Mouse (Mus musculus) adrenal gland, postnatal 0 days (tissue): ENCODE data around the gene Zfp345. TPM values are rescaled to one million over a fixed set of nuclear protein-coding genes. Genes with fewer than 3 reads are reported as not detected.

Experiments used
- polyA plus RNA-seq: library from polyadenylated mRNA; unstranded; fragments of >200 nt; fragmentation: Nextera tagmentation; extraction: Ambion mirVana; gene quantifications from 2 replicates; pipeline ENCODE4 v1.2.1, GENCODE M21; 2015

Zfp345 gene
- 0.46 and 0.49 TPM in 2 replicates for polyA plus RNA-seq

DNA sequence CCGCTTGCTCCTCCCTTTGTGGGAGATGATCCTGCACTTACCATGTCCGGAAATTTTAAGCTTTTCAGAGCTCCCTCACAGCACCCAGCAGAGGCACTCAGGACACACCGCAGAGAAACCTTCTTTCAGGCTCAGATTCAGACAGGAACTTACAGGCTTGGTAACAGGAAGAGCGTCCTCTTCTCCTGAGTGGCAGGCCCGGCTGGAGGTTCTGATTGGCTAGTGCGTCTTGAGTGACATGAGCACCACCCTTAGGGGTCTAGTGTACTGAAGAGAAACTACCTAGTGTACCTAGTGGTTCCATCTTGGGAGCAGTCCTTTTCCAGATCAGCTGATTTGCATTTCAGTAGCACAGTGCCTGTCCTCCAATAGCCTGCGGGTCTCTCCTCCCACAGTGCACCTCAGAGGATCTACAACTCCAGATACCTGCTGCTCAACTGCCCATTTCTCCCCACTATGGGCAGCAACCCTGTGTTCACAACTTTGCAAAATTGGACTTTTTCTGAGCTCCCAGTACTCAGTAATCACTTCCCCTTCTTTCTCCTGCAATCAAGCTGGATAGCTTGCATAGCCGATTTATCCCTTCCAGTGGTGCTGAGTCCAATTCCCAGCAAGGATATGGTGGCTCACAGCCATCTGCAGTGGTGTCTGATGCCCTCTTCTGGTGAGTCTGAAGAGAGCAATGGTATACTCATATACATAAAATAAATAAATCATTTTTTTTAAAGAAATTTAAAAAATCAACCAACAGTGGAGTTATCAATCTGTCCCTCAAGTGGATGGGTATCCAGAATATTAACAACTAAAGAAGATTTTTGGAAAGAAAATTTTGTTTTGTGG lies at the start of gene Zfp345:
Zfp345 (minus strand) TSS at position 153 of the 840 bp plus-strand sequence.

DNA sequence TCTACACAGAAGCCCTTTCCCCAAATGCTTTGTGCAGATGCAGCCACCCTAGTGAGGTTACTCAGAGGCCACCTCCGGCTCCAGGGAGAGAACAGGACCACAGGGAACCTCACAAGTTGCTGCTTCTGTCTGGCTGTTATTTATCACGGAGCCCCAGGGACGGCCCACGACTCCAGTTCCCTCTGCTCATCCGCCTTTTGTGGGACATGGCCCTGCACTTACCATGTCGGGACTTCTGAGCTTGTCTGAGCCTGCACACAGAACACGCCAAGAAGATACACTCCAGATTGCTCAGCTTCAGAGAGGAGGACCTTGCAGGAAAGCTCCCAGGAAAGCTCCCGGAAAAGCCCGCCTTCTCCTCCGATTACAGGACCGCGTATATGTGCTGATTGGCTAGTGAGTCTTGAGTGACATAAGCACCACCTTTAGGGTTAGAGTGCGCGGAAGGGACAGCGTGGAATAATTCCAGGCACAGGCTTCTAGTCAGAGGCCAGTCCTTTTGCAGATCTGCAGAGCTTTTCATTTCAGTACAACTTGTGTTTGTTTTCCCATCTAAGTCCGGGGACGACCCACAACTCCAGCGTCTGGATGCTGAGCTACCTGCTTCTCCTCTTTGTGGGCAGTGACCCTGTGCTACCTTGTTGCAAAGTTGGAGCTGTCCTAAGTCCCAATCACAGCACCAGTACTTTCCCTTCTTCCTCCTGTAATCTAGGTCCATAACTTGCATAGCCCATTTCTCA lies 33.5 kb downstream of the Zfp345 start, which contains the start of gene Zfp442:
Zfp442 (minus strand) TSS at position 307 of the 740 bp plus-strand sequence.

Other genes with a start within 250 kb of the Zfp345 start
- gene Gm21994, start 229.5 kb downstream of the Zfp345 start, polyA plus RNA-seq = 4.1 and 4.4 TPM in 2 replicates
- 0.09 TPM in 1 of 2 replicates, not detected in the other for gene Gm14124, start 227.6 kb downstream of the Zfp345 start, polyA plus RNA-seq
- gene Gm10130, start 161.4 kb downstream of the Zfp345 start, polyA plus RNA-seq = 2.8 and 4.8 TPM in 2 replicates
- 6.6 and 8.4 TPM in 2 replicates for gene 3300002I08Rik, start 122.3 kb downstream of the Zfp345 start, polyA plus RNA-seq
- 3.3 and 4.1 TPM in 2 replicates for gene Zfp442, start 33.6 kb downstream of the Zfp345 start, polyA plus RNA-seq
- gene Cst7, start 85.3 kb upstream of the Zfp345 start, polyA plus RNA-seq = 0.80 and 0.95 TPM in 2 replicates
- gene Apmap, start 123.5 kb upstream of the Zfp345 start, polyA plus RNA-seq = 51.0 and 71.6 TPM in 2 replicates
- gene Acss1, start 183.4 kb upstream of the Zfp345 start, polyA plus RNA-seq = 4.5 and 6.2 TPM in 2 replicates
- not detected in 2 replicates for gene Vsx1, start 204.3 kb upstream of the Zfp345 start, polyA plus RNA-seq